Mouse (Mus musculus): Measurements from ENCODE around the gene Nck1. TPM values are rescaled to one million over a fixed set of nuclear protein-coding genes. Genes with fewer than 3 reads are reported as not detected.
A peak's percentile ranks its signal among the peaks of the same experiment; 100 is the strongest.

Nck1 gene
- polyA plus RNA-seq, 1 experiment from 2014 or later, result 42.4 TPM

- 47% methylated on average over 5 of the region's 5 CpGs for WGBS
- H3K9ac ChIP-seq (replicated peaks), result no peak within 1 kb of the TSS
- no peak within 1 kb of the TSS for H3K27ac ChIP-seq (replicated peaks)
- ATAC-seq (replicated peaks), result 0 out of 2 replicates have a peak, but pooled peaks have one; percentile 55
- no peaks in the 10 kb centered on the region for H3K27me3 ChIP-seq
- peaks cover 6% of the 10 kb centered on the region; the same call in 1 of the 2 replicates for H3K4me1 ChIP-seq
- no peaks in the 10 kb centered on the region for H3K9me3 ChIP-seq
- no peak within 1 kb of the TSS for H3K4me2 ChIP-seq (replicated peaks)
- no peaks in the 10 kb centered on the region for H3K36me3 ChIP-seq
- no peak within 1 kb of the TSS for H3K4me3 ChIP-seq
Observed at GRCm38 (mm10) chr9:100486431-100486830, 59.5 kb downstream of the Nck1 start, which contains the start of gene Il20rb. Gene Il20rb (minus strand): TSS chr9:100486788.

GRCm38 (mm10) chr9:100483318-100483717 is 62.6 kb downstream of the Nck1 start:
- Histone ChIP-seq H3K4me2 (replicated peaks) (no peak overlapping the region), H3K27ac (replicated peaks) (no peak overlapping the region), H3K27me3 (no peaks in the 10 kb centered on the region), H3K9ac (replicated peaks) (no peak overlapping the region), H3K9me3 (no peaks in the 10 kb centered on the region), H3K4me3 (no peak overlapping the region), H3K4me1 (peaks cover 6% of the 10 kb centered on the region; the same call in 1 of the 2 replicates), H3K36me3 (no peaks in the 10 kb centered on the region)
- 93% methylated on average over 5 of the region's 5 CpGs for whole genome bisulfite sequencing
- ATAC-seq (replicated peaks), result no peak

DNA sequence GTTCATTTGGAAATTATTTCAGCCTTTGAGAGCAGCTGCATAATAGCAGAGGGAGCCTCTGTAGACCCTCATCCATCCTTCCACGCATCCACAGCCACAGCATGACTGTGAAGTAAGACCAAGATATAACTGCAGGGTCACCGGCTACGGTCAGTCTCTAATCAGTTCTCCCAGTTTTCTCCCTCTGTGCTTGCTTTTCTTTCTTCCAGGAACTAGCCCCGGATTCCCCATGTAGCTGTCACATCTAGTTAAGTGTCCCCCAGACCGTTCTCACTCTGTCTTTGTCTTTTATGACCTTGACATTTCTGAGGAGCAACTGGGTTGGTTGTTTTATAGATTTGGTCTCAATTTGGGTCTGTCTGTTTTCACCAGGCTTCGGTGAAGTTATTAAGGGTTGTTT is 64.3 kb downstream of the Nck1 start:
- ATAC-seq (replicated peaks), result no peak
- no peaks in the 10 kb centered on the region for H3K27me3 ChIP-seq
- WGBS, result 91% methylated on average over 6 of the region's 6 CpGs
- no peak overlapping the region for H3K27ac ChIP-seq (replicated peaks)
- H3K4me2 ChIP-seq (replicated peaks), result no peak overlapping the region
- no peak overlapping the region for H3K4me3 ChIP-seq
- H3K36me3 ChIP-seq, result no peaks in the 10 kb centered on the region
- H3K9ac ChIP-seq (replicated peaks), result no peak overlapping the region
- H3K9me3 ChIP-seq, result no peaks in the 10 kb centered on the region
- H3K4me1 ChIP-seq, result peaks cover 5% of the 10 kb centered on the region; the same call in 1 of the 2 replicates

GRCm38 (mm10) chr9:100474056-100474455 is 71.9 kb downstream of the Nck1 start:
- Histone ChIP-seq H3K4me1 (peaks cover 4% of the 10 kb centered on the region; the same call in 1 of the 2 replicates), H3K4me3 (no peak overlapping the region), H3K9me3 (no peaks in the 10 kb centered on the region), H3K36me3 (no peaks in the 10 kb centered on the region), H3K4me2 (replicated peaks) (no peak overlapping the region), H3K9ac (replicated peaks) (no peak overlapping the region), H3K27ac (replicated peaks) (no peak overlapping the region), H3K27me3 (no peaks in the 10 kb centered on the region)
- ATAC-seq (replicated peaks), result no peak
- 91% methylated on average over 1 of the region's 1 CpGs for WGBS

GRCm38 (mm10) chr9:100473361-100473760 is 72.6 kb downstream of the Nck1 start:
- Histone ChIP-seq H3K4me2 (replicated peaks) (no peak overlapping the region), H3K36me3 (no peaks in the 10 kb centered on the region), H3K9me3 (no peaks in the 10 kb centered on the region), H3K9ac (replicated peaks) (no peak overlapping the region), H3K27me3 (no peaks in the 10 kb centered on the region), H3K4me1 (peaks cover 4% of the 10 kb centered on the region; the same call in 1 of the 2 replicates), H3K4me3 (no peak overlapping the region), H3K27ac (replicated peaks) (no peak overlapping the region)
- WGBS, result 92% methylated on average over 6 of the region's 6 CpGs
- ATAC-seq (replicated peaks), result no peak

GRCm38 (mm10) chr9:100472931-100473330 is 73.0 kb downstream of the Nck1 start:
- no peak overlapping the region for H3K9ac ChIP-seq (replicated peaks)
- H3K27me3 ChIP-seq, result no peaks in the 10 kb centered on the region
- ATAC-seq (replicated peaks), result no peak
- no peak overlapping the region for H3K27ac ChIP-seq (replicated peaks)
- no peaks in the 10 kb centered on the region for H3K36me3 ChIP-seq
- H3K4me1 ChIP-seq, result peaks cover 4% of the 10 kb centered on the region; the same call in 1 of the 2 replicates
- no peak overlapping the region for H3K4me2 ChIP-seq (replicated peaks)
- WGBS, result 95% methylated on average over 8 of the region's 8 CpGs
- H3K9me3 ChIP-seq, result no peaks in the 10 kb centered on the region
- no peak overlapping the region for H3K4me3 ChIP-seq

DNA sequence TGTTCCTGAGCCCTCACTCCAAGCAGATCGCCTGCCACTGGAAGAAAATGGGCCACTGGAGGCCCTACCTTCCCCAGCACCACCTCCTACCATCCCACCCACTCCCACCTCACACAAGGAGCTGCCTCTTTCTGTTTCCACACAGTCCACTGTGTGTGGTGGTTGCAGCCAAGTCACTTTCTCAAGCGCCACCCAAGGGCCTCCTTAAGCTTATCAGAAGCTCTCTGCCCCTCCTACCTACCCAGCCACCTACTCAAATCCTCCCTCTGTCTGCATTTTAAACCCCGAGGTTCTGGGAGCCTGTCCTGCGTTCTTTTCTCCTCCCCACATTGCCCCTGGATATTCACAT is 74.4 kb downstream of the Nck1 start:
- H3K27me3 ChIP-seq, result no peaks in the 10 kb centered on the region
- no peaks in the 10 kb centered on the region for H3K9me3 ChIP-seq
- no peak overlapping the region for H3K4me3 ChIP-seq
- no peak overlapping the region for H3K27ac ChIP-seq (replicated peaks)
- no peak overlapping the region for H3K9ac ChIP-seq (replicated peaks)
- H3K4me2 ChIP-seq (replicated peaks), result no peak overlapping the region
- no peak for ATAC-seq (replicated peaks)
- peaks cover 9% of the 10 kb centered on the region; the same call in 1 of the 2 replicates for H3K4me1 ChIP-seq
- no peaks in the 10 kb centered on the region for H3K36me3 ChIP-seq
- 87% methylated on average over 4 of the region's 4 CpGs for WGBS

GRCm38 (mm10) chr9:100470936-100471604 is 74.9 kb downstream of the Nck1 start:
- Histone ChIP-seq H3K4me3 (no peak overlapping the region), H3K36me3 (no peaks in the 10 kb centered on the region), H3K9me3 (no peaks in the 10 kb centered on the region), H3K27ac (replicated peaks) (no peak overlapping the region), H3K4me2 (replicated peaks) (no peak overlapping the region), H3K4me1 (peaks cover 9% of the 10 kb centered on the region; the same call in 1 of the 2 replicates), H3K27me3 (no peaks in the 10 kb centered on the region), H3K9ac (replicated peaks) (no peak overlapping the region)
- 69% methylated on average over 8 of the region's 8 CpGs for WGBS
- peak; percentile 38; the same call in 1 of the 2 replicates for ATAC-seq (replicated peaks)

- ATAC-seq (replicated peaks), result no peak
- WGBS, result 69% methylated on average over 1 of the region's 1 CpGs
Observed at GRCm38 (mm10) chr9:100470228-100470627, 75.7 kb downstream of the Nck1 start.

GRCm38 (mm10) chr9:100469681-100470080 is 76.3 kb downstream of the Nck1 start:
- 91% methylated on average over 3 of the region's 3 CpGs for WGBS
- no peak overlapping the region for H3K27ac ChIP-seq (replicated peaks)
- H3K27me3 ChIP-seq, result no peaks in the 10 kb centered on the region
- H3K4me3 ChIP-seq, result no peak overlapping the region
- no peak overlapping the region for H3K9ac ChIP-seq (replicated peaks)
- ATAC-seq (replicated peaks), result no peak
- no peaks in the 10 kb centered on the region for H3K9me3 ChIP-seq
- no peaks in the 10 kb centered on the region for H3K36me3 ChIP-seq
- H3K4me2 ChIP-seq (replicated peaks), result no peak overlapping the region
- peaks cover 9% of the 10 kb centered on the region; the same call in 1 of the 2 replicates for H3K4me1 ChIP-seq

More at GRCm38 (mm10) chr9:100470228-100470627, 75.7 kb downstream of the Nck1 start:
- no peak overlapping the region for H3K9ac ChIP-seq (replicated peaks)
- H3K4me2 ChIP-seq (replicated peaks), result no peak overlapping the region
- no peak overlapping the region for H3K4me3 ChIP-seq
- H3K27ac ChIP-seq (replicated peaks), result no peak overlapping the region
- no peaks in the 10 kb centered on the region for H3K36me3 ChIP-seq
- H3K4me1 ChIP-seq, result peaks cover 9% of the 10 kb centered on the region; the same call in 1 of the 2 replicates
- H3K9me3 ChIP-seq, result no peaks in the 10 kb centered on the region
- no peaks in the 10 kb centered on the region for H3K27me3 ChIP-seq

DNA sequence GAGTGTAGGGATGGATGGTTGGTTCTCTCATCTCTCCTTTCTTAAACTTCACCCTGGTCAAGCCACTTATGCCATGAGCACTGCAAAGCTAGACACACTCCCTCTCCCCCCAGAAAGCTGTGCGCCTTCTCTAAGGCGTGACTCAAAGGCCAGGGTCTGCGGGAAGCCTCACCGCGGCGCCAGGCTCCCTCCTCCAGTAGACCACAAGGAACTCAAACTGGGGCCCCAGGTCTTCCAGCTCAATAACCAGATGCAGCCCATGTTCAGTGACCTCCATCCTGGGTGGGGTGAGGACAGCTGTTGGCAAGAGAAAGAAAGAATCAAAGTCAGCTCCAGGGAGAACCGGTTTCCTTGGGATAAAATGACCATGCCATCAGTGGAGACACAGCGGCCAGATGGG is 77.8 kb downstream of the Nck1 start:
- WGBS, result 93% methylated on average over 8 of the region's 8 CpGs
- peaks cover 9% of the 10 kb centered on the region; the same call in 1 of the 2 replicates for H3K4me1 ChIP-seq
- H3K4me2 ChIP-seq (replicated peaks), result no peak overlapping the region
- no peak overlapping the region for H3K4me3 ChIP-seq
- no peak for ATAC-seq (replicated peaks)
- H3K9me3 ChIP-seq, result no peaks in the 10 kb centered on the region
- H3K27ac ChIP-seq (replicated peaks), result no peak overlapping the region
- H3K27me3 ChIP-seq, result no peaks in the 10 kb centered on the region
- H3K9ac ChIP-seq (replicated peaks), result no peak overlapping the region
- H3K36me3 ChIP-seq, result no peaks in the 10 kb centered on the region

DNA sequence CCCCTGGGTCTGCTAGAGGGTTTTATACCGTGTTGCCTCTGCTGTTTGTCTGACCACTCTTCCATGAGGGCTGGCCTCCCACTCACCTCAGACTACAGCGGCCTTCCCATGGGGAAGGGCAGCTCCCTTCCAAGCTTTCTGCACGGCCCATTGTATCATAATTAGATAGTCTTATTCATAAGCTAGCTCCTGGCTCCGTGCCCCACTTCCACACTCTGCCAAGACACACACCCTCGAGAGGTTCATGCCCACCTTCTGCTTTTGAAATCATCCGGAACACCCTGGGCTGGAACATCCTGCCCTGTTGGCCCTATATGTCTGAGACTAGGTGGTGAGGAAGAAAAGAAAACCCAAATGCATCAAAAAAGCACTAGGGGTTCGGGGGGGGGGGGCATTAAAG is 78.3 kb downstream of the Nck1 start:
- ATAC-seq (replicated peaks), result no peak
- no peaks in the 10 kb centered on the region for H3K27me3 ChIP-seq
- WGBS, result 36% methylated on average over 7 of the region's 7 CpGs

More for the DNA sequence above, 78.3 kb downstream of the Nck1 start:
- H3K4me3 ChIP-seq, result no peak overlapping the region
- no peaks in the 10 kb centered on the region for H3K36me3 ChIP-seq
- H3K9me3 ChIP-seq, result no peaks in the 10 kb centered on the region
- no peak overlapping the region for H3K27ac ChIP-seq (replicated peaks)
- H3K4me1 ChIP-seq, result peaks cover 9% of the 10 kb centered on the region; the same call in 1 of the 2 replicates
- H3K4me2 ChIP-seq (replicated peaks), result no peak overlapping the region
- H3K9ac ChIP-seq (replicated peaks), result no peak overlapping the region

Measured in forebrain, embryonic 15.5 days (tissue).